Mouse (Mus musculus): ENCODE results near the gene Gm20696.

DNA sequence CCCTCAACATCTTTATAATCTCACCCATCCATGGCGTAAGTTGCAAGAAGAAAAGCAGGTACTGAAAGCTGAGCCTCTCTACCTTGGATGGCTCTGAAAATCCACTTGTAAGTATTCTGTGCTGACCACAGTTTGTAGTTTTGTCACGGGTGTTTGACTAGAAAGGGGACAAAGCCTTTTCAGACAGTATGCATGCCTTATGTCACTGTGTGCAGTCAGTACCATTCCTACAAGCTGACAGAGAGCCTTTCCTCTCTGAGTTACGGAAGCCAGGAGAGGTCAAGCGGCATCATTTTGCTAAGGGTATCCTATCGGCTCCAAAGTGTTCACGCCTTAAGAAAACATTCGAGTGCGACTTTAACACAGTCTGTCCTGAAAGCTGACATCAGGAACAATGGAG is 346.2 kb downstream of the Gm20696 start:
- no peak for TF ChIP-seq EP300 (IDR thresholded peaks at IDR 0.05; ENCODE audit: low read depth)
- no peak for TF ChIP-seq CTCF (IDR thresholded peaks at IDR 0.05; ENCODE audit: low read depth)

Measured in liver, embryonic 14.5 days (tissue).